Mouse (Mus musculus): ENCODE measurements at regions not wholly inside any gene's neighbourhood (a gene's known extent, or its start where the extent isn't known, plus 50 kb on each side); places are given as distances from the start of the nearest gene placed in this dataset.

DNA sequence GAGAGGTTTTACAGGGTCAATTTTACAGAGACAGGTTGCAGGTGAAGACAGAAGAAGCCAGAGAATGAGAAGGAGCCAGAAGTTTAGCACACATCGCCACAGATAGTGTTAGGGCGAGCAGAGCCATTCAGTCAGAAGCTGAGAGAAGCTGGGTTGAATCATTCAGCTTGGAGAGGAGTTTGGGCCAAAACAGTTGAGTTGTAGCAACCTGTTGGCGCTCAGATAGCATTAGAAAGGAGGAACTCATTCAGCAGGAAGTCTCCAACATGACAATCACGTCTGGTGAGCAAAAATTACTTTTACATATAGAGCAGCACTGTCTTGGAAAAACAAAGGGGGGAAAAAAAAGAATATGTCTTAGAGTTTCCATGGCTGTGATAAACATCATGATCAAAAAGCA, 53.2 kb downstream of the Fam43a start:
- intact Hi-C loops (cut with DNase I), result no loop called here
- DNase-seq, result no peak

DNA sequence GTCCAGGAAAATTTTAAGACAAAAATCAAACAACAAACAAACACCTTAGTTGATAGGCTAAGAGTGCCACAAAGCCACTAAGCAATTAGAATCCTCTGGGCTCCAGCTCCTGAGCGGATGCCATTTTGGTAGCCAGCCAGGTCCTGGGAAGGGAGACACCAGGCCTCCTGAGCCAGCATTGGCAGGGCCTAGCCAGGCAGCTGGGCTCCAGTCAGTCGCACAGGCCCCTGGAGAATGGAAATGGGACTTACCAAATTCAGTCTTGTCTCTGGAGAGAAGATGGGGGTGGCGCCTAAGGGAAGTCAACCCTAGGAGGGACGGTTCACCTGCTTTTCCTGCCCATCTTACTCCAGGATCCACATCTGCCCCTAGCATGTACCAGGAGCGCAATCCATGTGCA, 54.3 kb downstream of the Fam43a start:
- peak; percentile 80 to 88 for DNase-seq
- intact Hi-C loops (cut with DNase I), result loop anchor here (2.0 kb wide), 1 partner anchor 53 kb away; no protein-coding TSS in a partner anchor

DNA sequence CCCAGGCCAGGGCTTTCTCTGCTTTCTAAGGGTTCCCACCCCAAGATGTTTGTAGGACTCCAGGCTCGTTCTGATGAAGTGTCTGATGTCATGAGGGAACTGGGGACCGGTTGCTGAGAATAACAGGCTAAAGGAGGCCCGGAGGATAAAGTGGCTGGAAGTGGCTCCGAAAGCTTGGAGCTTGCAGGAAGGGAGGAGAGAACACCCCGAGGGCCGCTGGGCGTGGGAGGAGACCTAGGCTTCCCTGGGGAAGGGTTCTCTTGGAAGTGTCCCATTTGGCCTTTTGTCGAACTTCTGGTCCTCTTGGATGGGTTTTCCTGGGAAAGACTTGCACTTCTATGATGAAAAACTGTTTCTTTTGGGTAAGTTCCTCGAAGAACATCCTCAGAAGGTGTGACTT, 54.7 kb downstream of the Fam43a start:
- DNase-seq, result peak; percentile 52 to 67
- intact Hi-C loops (cut with DNase I), result loop anchor here (2.0 kb wide), 1 partner anchor 53 kb away; no protein-coding TSS in a partner anchor

DNA sequence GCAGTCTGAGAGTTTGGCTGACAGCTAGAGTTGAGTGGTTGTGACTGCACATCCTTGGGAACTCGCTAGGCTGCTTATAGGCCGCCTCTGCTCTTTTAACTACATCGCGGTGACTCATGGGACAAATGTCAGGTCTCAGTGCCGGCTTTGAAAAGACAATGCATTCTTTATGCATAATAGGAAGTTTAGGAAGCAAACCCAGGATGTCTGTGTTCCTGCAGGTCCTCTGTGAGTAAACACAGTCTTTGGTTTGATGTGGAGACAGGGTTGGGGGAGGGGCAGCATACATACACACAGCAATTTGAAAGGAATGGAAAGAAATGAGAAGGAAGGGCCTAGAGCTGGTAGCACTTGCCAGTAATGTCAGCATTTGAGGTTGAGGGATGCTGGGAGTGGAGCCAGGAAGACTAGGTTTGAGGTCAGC, 56.3 kb downstream of the Fam43a start:
- intact Hi-C loops (cut with DNase I), result loop anchor here (2.0 kb wide), 1 partner anchor 55 kb away; no protein-coding TSS in a partner anchor
- peak in 1 of 2 experiments; percentile 29 for DNase-seq

DNA sequence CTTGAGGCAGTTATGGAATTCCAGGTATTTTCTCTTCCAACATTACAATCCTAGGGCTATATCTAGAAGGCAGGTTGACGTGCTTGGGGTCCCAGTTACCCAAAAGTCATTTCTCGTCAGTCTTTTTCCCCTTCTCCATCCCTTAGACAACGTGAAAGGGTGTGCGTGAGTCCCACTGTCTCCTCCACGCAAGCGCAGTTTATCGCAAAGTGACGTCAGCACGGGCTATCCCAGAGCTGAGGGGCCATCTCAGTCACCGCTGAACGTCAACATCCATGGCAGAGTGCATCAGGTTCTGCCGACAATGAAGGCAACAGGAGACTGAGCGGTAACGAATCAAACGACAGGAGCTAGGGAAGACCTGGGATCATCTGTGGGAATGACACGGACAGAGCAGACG, 57.4 kb downstream of the Fam43a start:
- intact Hi-C loops (cut with DNase I), result no loop called here
- DNase-seq, result no peak

DNA sequence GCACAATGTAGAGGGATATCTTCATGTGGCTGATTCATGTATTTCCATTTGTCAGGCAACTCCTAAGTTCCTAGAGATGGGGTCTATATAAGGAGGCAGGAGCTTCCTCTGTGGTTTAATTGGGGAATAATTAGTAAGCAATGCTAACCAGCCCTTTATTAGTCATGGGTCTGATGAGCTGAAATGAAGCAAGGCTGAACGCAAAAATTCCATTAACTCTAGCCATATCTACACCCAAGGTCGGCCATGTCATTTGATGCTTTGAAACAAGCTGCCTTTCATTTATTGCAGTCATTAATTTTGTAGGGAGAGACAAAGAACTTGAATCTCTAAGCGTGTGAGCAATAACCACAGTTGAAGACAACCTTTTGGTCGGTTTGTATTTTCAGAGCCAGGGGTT, 59.4 kb downstream of the Fam43a start:
- DNase-seq, result no peak
- intact Hi-C loops (cut with DNase I), result no loop called here

DNA sequence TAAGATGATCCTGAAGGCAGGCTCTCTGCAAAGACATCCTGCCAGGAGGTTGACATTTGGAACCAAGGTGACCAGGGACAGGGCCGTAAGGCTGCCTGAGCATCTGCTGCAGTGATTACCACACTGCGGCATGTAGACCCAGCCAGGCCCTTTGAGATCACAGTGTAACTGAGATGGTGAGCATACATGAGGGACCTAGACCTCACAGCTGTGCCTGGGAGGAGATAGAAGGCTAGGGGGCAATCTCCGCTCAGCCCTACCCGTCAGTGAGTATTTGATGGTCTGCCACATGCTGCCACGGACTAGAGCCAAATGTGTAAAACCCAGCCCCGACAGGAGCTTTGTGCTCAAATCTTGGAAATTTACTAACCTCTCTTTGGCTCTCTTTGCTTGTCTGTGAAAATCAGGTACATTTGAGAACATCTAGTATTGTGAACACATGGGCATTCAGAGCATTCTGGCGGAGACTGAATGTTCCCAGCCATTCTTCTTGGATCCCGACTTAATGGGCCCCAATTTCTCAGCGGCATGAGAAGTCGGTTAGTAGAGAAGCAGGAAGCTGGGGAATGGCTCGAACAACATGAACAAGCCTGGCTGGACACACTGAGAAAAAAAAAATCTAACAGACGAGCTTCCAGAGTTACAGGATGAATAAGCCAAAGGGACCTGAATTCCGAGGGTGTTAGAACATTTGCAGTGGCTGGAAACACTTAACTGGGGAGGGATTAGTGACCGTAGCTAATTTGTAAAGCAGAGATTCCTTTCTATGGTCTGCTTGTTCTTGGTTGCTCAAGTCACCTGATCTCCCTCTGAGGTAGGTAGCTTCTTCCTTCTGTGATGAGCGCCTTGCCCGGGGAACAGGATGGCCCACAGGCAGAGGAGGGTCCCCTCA, 61.8 kb downstream of the Fam43a start:
- intact Hi-C loops (cut with DNase I), result no loop called here
- DNase-seq, result no peak

DNA sequence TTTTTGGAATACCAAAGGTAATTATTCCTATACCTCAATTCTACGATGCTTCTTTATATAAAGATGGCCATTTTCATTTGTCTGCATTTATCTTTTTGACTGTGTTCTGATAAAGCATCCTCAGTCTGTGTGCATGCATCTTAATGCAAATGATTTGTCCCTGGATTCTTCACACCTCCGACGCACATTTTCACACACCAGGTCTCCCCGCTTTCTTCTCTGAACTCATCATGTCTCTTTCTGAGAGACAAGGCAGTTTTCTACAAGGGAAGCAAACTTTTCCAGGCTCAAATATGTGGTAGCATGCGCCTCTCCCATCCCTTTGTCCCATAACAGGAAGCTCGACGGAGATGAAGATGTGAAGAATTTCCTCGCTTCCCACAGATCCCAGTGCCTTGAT, 63.5 kb downstream of the Fam43a start:
- intact Hi-C loops (cut with DNase I), result no loop called here

DNA sequence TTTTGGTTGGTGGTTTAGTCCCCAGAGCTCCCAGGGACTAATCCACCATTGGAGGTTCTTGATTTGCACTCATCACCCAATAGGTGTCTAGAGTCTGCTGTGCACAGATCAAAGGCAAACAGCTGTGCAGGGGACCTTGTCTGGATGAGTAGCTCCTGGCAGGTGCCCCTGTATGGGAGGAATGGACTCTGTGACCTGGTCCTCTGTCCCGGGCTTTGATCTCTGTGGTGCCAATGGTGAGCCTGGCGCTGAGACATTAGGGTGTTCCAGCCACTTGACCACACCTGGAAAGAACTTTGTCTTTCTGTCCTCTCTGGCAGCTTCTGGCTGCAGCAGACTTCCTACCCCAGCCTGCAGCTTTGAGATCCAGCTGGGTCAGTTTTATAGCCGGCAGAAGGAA, 64.4 kb downstream of the Fam43a start:
- DNase-seq, result no peak
- intact Hi-C loops (cut with DNase I), result no loop called here

More for the DNA sequence above, 63.5 kb downstream of the Fam43a start:
- DNase-seq, result no peak

DNA sequence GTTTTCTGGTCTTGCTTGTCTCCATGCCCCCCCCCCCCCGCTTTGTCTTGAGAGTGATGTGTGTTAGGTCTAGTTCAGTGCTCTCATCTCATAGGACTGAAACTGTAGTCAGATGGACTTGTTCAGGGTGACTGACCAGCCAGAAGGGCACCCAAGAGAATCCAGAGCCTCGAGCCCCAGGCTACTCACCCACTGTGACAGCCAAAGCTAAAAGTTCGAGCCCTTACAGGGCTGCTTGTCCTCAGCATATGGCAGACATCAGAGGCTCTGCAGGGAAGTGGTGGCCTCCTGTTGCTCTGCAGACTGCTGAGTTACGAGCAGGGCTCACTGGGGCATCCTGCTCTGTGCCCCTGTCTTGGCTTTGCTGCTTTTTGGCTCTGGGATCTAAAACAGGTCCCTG, 64.9 kb downstream of the Fam43a start:
- intact Hi-C loops (cut with DNase I), result no loop called here
- no peak for DNase-seq

DNA sequence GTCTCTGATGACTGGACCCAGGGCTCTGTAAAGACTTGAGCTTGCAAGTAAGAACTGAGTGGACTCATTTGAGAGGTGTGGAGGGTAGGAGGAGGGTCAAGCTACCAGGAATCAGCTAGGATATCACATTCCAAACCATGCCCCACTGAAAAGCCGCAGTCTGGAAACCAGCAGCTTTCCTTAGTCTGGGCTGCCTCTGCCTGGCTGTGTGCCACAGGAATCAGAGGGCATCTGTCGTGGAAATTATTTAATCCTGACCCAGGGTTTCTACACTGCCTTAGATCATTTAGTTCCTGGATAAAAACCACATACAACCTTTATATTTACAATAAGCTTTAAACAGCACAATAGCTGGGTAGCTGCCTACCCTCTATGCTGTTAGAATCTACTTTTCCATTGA, 66.4 kb downstream of the Fam43a start:
- intact Hi-C loops (cut with DNase I), result no loop called here
- no peak for DNase-seq

DNA sequence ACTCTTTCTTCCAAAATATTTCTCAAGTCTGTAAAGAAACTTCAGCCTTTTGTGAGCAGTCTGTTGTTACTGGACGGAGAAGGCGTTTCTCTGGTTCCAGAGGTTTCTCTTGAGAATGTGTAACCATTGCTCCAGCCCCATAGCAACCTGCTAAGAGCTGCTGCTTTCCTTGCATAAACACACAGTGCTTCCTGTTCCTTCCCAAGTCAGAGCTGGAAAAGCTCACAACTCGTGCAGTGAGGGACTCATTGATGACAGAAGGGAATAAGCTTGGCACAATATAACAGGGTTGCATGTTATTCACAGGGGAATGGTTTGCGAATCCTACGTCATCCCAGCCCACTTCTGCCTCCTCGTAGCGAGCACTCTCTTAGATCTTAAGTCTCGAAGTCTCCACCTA, 70.4 kb downstream of the Fam43a start:
- intact Hi-C loops (cut with DNase I), result no loop called here
- no peak for DNase-seq

DNA sequence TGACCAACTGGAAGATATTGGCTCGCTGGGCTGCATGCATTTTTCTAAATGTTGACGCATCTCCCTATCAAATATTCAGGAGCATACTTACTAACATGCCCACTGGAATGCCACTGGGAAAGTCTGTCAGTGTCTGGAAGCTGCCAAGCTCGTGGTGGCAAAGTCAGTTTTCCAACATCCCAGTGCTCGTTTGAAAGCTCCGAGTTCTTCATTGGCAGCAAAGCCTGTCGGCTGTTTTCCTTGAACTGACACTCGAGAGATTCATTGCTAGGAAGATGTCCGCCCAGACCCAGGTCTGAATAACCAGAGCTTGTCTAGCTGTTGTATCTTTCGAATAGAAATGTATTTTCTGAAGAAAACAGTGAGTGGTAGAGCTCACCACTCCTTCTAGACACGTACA, 72.1 kb downstream of the Fam43a start:
- DNase-seq, result no peak
- intact Hi-C loops (cut with DNase I), result no loop called here

DNA sequence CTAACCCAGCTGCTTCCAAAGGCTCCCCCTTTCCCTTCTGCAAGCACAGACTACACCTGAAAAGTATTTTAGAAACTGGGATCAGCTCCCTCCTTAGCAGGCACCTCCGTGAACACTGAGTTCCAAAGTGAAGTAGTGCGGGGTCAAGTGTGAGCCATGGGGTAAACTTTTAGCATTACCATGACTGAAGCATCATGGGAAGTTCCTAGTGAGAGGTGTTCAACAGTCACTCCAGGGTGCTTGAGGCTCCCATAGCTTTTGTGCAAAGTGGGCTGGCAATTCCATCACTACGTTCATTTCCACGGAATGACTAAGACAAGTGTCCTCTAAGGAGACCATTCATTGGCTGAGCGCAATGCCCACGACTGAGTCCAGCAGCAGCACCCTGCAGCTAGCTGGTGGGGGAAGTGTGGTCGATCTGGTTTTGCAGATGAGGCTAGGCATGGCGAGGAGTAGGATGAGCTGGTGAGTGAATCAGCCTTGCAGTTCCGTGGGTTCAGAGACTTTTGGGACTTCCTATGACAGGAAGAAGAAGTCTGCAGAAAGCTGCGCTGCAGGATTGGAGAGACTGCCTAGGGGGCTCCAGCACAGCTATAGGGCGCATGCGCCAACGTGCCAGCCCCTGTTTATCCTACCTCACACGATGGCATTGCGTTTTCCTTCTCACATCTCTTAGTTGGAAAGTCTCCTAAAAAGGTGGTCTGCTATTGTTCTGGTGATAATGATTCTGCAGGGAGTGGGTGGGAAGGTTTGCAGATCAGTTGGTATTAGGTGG, 73.4 kb downstream of the Fam43a start:
- DNase-seq, result no peak
- intact Hi-C loops (cut with DNase I), result no loop called here

DNA sequence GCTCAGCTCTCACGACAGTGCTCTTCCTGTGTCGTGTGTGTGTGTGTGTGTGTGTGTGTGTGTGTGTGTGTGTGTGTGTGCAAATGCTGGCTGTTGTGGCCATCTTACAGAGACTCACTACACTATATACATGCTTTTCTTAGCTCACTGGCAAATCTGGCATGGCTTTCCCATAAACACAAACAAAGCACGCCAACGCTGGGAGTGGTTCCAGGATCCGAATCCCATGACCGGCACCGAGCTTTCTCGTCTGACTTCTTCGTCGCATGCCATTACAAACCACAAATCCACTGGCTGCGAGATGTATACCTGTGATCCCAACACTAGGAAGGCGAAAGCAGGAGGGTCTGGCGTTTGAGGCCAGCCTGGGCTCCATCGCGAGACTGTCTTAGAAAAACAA, 74.1 kb downstream of the Fam43a start:
- no peak for DNase-seq
- intact Hi-C loops (cut with DNase I), result no loop called here

DNA sequence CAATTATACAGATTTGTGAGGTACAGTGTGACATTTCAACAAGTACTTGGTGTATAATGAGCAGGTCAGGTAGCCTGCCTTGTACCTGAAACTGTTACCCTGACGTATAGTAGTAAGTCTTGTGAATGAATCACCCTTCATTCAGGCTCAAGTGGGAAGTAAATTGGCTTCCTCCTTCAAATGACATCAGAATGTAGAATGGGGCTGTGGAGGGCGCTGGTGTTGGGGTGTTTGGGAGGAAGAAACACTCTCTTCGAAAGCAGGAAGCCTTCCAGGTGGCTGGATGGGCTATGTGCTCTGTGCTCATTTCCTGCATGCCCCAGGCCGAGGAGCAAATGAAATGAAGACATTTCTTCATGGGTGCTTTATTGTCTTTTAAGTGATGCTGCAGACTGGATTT, 76.3 kb downstream of the Fam43a start:
- no peak for DNase-seq
- intact Hi-C loops (cut with DNase I), result no loop called here

DNA sequence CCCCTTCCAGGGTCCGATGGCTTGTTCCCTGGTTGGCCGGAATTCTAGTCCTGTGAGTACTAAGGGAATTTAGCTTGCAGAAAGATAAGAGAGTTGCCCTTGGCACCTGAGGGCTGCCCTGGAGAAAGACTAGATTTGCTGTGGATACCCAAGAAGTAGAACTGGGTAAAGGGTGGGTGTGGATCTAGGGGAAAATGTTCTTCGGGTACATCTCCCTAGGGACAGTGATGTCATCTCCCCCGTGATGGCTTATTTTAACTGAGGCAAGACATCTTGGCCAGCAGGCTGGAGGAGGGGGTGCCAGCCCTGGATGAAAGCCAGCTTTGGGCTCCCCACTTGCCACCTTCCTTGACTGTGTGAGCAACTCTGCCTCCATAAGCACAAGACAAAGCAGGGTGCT, 77.5 kb downstream of the Fam43a start:
- DNase-seq, result no peak
- intact Hi-C loops (cut with DNase I), result no loop called here

DNA sequence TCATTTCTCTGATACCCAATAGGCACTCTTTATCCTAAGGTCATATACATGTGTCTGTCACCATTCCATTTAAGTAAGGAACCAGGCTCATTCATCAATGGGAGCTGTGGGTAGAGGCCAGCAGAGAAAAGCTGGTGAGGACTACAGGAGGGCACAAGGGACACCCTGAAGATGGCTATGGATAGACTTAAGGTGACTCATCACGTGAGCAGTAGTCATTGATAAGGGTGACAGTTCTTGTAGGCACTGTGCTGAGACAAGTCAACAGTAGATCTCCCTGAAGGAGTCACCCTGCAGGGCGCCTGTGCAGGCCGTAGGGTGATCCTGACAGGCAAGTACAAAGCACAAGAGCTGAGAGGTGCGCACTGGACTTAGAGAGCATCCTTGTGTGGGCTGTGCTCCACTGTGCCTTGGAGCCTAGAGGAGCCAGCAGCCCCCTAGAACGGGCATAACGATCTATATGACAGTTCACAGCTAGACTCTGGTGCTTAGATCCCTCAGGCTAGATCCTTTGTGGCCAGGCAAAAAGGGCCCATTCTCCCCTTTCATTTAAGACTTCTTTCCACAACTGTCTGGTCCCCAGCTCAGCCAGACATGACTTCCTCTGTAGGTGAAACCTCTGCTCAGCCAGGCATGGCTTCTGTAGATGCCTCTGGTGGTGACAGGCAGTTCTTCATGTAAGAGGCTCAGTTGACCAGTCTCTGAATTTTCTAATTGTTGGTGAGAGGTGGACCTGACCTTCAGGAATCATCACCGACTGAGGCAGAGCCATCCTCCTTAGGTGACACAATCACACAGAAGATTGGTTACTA, 78.6 kb downstream of the Fam43a start:
- intact Hi-C loops (cut with DNase I), result no loop called here
- no peak for DNase-seq

DNA sequence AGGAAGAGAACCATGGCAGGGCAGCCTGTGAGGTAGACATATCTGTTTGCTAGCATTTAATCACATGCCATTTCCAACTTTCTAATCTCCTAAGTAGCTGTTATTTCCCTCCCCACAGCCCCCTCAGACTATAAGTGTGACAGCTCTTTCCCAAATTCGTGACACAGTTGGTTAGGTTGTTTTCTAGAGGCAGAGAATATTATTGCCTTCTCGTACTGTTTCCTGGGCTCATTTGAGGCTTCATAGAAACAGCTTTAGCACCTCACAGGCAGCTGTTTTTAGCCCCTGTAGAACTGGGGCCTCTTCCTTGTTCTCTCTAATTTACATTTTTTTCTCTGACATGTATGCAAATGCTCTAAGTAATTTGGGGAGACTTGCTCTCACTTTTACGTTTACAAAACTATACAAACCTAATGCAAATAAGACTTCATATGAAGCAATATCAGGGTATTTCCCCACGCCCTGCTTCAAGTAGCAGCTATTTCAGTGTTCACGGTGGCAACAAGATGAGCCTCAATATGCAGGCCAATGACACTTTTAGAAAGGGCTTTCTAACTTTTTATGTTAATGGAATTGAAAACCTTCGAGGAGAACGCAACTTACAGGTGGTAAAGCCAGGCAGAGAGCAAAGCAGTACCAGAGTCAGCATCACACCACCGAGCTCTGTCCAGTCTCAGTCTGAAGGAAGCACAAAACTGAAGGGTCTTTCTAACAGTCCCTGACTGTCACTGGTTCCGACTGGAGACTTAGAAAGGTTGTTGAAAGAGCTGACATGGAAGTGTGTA, 79.4 kb downstream of the Fam43a start:
- no peak for DNase-seq
- intact Hi-C loops (cut with DNase I), result no loop called here

DNA sequence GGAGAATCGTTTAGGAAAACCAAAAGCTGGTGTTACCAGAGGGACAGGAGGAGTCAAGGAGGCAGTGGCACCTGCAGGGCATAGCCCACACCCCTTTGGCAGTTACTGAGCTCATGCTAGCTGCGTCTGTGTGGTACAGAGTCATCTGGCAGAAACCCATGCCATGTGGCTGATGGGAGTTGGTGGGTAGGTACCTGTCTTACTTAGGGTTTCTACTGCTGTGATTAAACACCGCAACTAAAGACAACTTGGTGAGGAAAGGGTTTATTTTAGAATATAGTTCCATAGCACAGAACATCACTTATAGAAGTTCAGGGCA, 79.9 kb downstream of the Fam43a start:
- intact Hi-C loops (cut with DNase I), result no loop called here
- no peak for DNase-seq

Data from heart, postnatal 14 days (tissue).